Mouse (Mus musculus): ENCODE data around the gene Gosr2.

- no peak for TF ChIP-seq CTCF (IDR thresholded peaks at IDR 0.05; ENCODE audit: low read depth)
- no peak for TF ChIP-seq EP300 (IDR thresholded peaks at IDR 0.05; ENCODE audit: low read depth)
These were observed 37.5 kb upstream of the Gosr2 start for GRCm38 (mm10) chr11:103735046-103735781.

Data from liver, embryonic 14.5 days (tissue).